Mouse (Mus musculus): ENCODE measurements at regions not wholly inside any gene's neighbourhood (a gene's known extent, or its start where the extent isn't known, plus 50 kb on each side); places are given as distances from the start of the nearest gene placed in this dataset.

GRCm38 (mm10) chr4:53264901-53265300 lies 105.2 kb upstream of the Abca1 start:
- no peak for DNase-seq (ENCODE audit: extremely low read depth)
- H3K27me3 ChIP-seq (replicated peaks), result no peaks in the 10 kb centered on the region
- H3K9ac ChIP-seq (ENCODE audit: insufficient read depth, low read depth), result no peak overlapping the region
- no peak overlapping the region for H3K27ac ChIP-seq (ENCODE audit: insufficient read depth, low read depth)
- H3K4me3 ChIP-seq (replicated peaks in 1 of 3; ENCODE audit: low read depth in 2 of 3, low read length in 2 of 3, poor library complexity in 1 of 3), result no peak overlapping the region
- H3K4me2 ChIP-seq (ENCODE audit: insufficient read depth, low read depth, poor library complexity, severe bottlenecking), result no peak overlapping the region
- no peaks in the 10 kb centered on the region for H3K9me3 ChIP-seq (replicated peaks; ENCODE audit: low read length)
- dilution Hi-C loops (cut with MboI; ENCODE audit: extremely low pct_ligation_motif_present, extremely low pct_unique_long_range_greater_than_20kb, low sequenced_read_pairs), result no loop called here
- H3K4me1 ChIP-seq (ENCODE audit: control insufficient read depth in 1 of 2, insufficient read depth in 2 of 2), result peaks cover 0 to 4% of the 10 kb centered on the region in 2 experiments; a peak in 2 of 4 replicates
- TF ChIP-seq SIN3A (IDR thresholded peaks at IDR 0.05; ENCODE audit: low read length) (no peak), MAZ (IDR thresholded peaks at IDR 0.05; ENCODE audit: low read depth, low read length) (no peak), SMC3 (IDR thresholded peaks at IDR 0.05; ENCODE audit: low read depth, low read length) (no peak), MAX (IDR thresholded peaks at IDR 0.05; ENCODE audit: low read length) (no peak), HCFC1 (IDR thresholded peaks at IDR 0.05; ENCODE audit: low read depth, low read length) (no peak), IRF4 (IDR thresholded peaks at IDR 0.05; ENCODE audit: low read depth, low read length) (no peak), EP300 (IDR thresholded peaks at IDR 0.05; ENCODE audit: low read length) (no peak), POLR2AphosphoS2 (IDR thresholded peaks at IDR 0.05; ENCODE audit: low read depth, low read length) (no peak), CTCF (conservative IDR thresholded peaks at IDR 0.05 in 1 of 2, IDR thresholded peaks at IDR 0.05 in 1 of 2; ENCODE audit: low read depth in 2 of 2, low read length in 2 of 2) (no peak), USF1 (IDR thresholded peaks at IDR 0.05; ENCODE audit: low read depth, low read length) (no peak)
- in situ Hi-C loops (cut with MboI; ENCODE audit: low pct_ligation_motif_present, low pct_unique_long_range_greater_than_20kb, low sequenced_read_pairs), result no loop called here
- H3K79me2 ChIP-seq (replicated peaks; ENCODE audit: control insufficient read depth, extremely low read depth, insufficient read depth, poor library complexity, severe bottlenecking), result no peaks in the 10 kb centered on the region
- no peaks in the 10 kb centered on the region for H3K36me3 ChIP-seq (replicated peaks in 1 of 2; ENCODE audit: control insufficient read depth in 1 of 2, insufficient read depth in 1 of 2, low read length in 1 of 2)

GRCm38 (mm10) chr4:53264501-53264900 lies 104.8 kb upstream of the Abca1 start:
- Histone ChIP-seq H3K9ac (ENCODE audit: insufficient read depth, low read depth) (no peak overlapping the region), H3K27ac (ENCODE audit: insufficient read depth, low read depth) (no peak overlapping the region), H3K79me2 (replicated peaks; ENCODE audit: control insufficient read depth, extremely low read depth, insufficient read depth, poor library complexity, severe bottlenecking) (no peaks in the 10 kb centered on the region), H3K4me1 (ENCODE audit: control insufficient read depth in 1 of 2, insufficient read depth in 2 of 2) (no peaks in the 10 kb centered on the region; a peak in 1 of 4 replicates), H3K27me3 (replicated peaks) (no peaks in the 10 kb centered on the region), H3K36me3 (replicated peaks in 1 of 2; ENCODE audit: control insufficient read depth in 1 of 2, insufficient read depth in 1 of 2, low read length in 1 of 2) (no peaks in the 10 kb centered on the region), H3K4me3 (replicated peaks in 1 of 3; ENCODE audit: low read depth in 2 of 3, low read length in 2 of 3, poor library complexity in 1 of 3) (no peak overlapping the region), H3K9me3 (replicated peaks; ENCODE audit: low read length) (no peaks in the 10 kb centered on the region), H3K4me2 (ENCODE audit: insufficient read depth, low read depth, poor library complexity, severe bottlenecking) (no peak overlapping the region)
- in situ Hi-C loops (cut with MboI; ENCODE audit: low pct_ligation_motif_present, low pct_unique_long_range_greater_than_20kb, low sequenced_read_pairs) (no loop called here), dilution Hi-C loops (cut with MboI; ENCODE audit: extremely low pct_ligation_motif_present, extremely low pct_unique_long_range_greater_than_20kb, low sequenced_read_pairs) (no loop called here)
- DNase-seq (ENCODE audit: extremely low read depth), result no peak
- no peak for TF ChIP-seq JUN (IDR thresholded peaks at IDR 0.05; ENCODE audit: insufficient read depth, low read depth, low read length)
- no peak for TF ChIP-seq HCFC1 (IDR thresholded peaks at IDR 0.05; ENCODE audit: low read depth, low read length)
- TF ChIP-seq MAFK (IDR thresholded peaks at IDR 0.05; ENCODE audit: insufficient replicate concordance, low read length), result no peak
- no peak for TF ChIP-seq ELF1 (IDR thresholded peaks at IDR 0.05; ENCODE audit: low read depth, low read length)
- no peak for TF ChIP-seq POLR2A (IDR thresholded peaks at IDR 0.05; ENCODE audit: low read depth, low read length)
- TF ChIP-seq KAT2A (IDR thresholded peaks at IDR 0.05; ENCODE audit: insufficient replicate concordance, low read length), result no peak
- no peak for TF ChIP-seq SIN3A (IDR thresholded peaks at IDR 0.05; ENCODE audit: low read length)
- no peak for TF ChIP-seq USF2 (conservative IDR thresholded peaks at IDR 0.05; ENCODE audit: low read depth, low read length)
- TF ChIP-seq BHLHE40 (IDR thresholded peaks at IDR 0.05; ENCODE audit: low read depth, low read length), result no peak
